Mouse (Mus musculus) right cerebral cortex, postnatal 10 days (tissue): Measurements from ENCODE around the gene Ep300.
A peak's percentile ranks its signal among the peaks of the same experiment; 100 is the strongest.
"Not testable (repeated sequence)": the region's sequence is repeated elsewhere in the genome, so short reads cannot be mapped to it uniquely, and the experiment has no call there.

Experiments used
- DNase-seq, 2 experiments: peaks; one replicate each; pipeline ENCODE4 v3.0.0; 2021; ENCODE audit warnings: low spot score in 2 of 2

The Ep300 gene

DNA sequence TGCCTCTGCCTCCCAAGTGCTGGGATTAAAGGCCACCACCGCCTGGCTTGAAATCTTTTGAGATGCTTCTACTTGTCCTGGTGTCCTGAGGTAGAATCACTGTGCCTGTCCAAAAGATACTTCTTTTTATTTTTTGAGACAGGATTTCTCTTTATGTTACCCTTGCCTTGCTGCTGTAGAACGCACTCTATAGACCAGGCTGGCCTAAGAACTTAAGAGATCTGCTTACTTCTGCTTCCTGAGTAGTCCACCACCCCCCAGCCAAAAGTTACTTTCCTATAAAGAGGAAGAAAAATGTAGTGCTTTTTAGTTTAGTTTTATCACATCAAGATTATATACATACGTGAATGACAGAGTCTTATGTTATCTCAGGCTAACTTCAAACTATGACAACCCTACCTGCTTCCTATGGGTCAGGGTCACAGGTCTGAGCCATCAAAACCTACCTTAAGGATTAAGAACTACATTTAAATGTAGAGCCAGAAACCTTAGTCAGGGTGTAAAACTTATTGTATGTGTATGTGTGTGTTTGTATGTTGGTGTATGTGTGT is 9.1 kb downstream of the Ep300 start:
- no peak for DNase-seq

DNA sequence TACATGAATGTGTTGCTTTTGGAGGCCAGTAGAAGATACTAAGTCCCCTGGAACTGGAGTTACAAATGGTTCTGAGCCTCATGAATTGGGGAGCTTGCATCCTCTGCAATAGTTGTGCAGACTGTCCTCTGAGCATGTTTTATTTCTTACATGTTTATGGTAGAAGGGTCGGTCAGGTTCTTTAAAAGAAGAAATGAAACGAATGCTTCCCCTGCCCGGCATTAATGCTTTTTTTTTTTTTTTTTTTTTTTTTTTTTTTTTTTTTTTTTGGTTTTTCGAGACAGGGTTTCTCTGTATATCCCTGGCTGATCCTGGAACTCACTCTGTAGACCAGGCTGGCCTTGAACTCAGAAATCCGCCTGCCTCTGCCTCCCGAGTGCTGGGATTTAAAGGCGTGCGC is 13.6 kb downstream of the Ep300 start:
- DNase-seq = not testable (repeated sequence)

DNA sequence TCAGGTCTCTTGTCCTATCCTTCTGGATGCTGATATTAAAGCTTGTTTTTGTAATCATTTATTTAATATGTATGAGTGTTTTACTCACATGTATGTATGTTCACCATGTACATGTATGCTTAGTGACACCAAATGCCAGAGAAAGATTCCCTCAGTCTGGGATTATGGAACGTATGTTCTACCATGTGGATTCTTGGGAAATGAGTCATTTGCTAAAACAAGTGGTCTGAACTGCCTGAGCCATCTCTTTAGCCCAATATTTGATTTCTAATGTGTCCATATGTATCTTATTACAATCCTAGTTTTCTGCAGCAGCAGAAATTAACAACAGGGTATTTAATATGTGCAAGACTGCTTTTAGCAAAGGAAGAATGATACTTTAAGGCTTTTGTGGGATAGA is 20.1 kb downstream of the Ep300 start:
- no peak for DNase-seq

DNA sequence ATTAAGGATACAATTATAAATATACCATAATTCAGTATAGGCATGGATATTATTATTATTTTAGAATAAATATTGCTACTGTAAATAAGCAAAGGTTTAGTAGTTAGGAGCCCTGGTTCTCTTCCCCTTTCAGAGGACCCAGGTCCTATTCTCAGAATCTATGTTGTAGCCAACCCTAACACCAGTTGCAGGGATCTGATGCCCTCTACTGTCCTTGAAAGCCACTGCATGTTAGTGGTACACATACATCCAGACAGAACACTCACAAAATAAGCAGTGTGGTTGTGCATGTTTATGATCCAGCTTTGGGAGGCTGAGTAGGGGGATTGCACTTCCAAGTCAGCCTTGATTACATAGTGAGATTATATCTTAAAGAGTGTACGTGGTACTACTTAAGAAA is 21.5 kb downstream of the Ep300 start:
- no peak for DNase-seq

DNA sequence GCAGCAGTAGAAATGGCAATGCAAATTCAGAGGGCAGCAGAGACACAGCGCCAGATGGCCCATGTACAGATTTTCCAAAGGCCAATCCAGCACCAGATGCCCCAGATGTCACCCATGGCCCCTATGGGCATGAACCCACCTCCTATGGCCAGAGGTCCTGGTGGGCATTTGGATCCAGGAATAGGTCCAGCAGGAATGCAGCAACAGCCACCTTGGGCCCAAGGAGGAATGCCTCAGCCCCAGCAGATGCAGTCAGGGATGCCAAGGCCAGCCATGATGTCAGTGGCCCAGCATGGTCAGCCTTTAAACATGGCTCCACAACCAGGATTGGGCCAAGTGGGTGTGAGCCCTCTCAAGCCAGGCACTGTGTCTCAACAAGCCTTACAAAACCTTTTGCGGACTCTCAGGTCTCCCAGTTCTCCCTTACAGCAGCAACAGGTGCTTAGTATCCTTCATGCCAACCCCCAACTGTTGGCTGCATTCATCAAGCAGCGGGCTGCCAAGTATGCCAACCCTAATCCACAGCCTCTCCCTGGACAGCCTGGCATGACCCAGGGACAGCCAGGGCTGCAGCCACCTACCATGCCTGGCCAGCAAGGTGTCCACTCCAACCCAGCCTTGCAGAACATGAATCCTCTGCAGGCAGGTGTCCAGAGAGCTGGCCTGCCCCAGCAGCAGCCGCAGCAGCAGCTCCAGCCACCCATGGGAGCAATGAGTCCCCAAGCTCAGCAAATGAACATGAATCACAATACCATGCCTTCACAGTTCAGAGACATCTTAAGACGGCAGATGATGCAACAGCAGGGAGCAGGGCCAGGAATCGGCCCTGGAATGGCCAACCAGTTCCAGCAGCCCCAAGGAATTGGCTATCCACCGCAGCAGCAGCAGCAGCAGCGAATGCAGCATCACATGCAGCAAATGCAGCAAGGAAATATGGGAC is 64.6 kb downstream of the Ep300 start:
- DNase-seq = no peak

DNA sequence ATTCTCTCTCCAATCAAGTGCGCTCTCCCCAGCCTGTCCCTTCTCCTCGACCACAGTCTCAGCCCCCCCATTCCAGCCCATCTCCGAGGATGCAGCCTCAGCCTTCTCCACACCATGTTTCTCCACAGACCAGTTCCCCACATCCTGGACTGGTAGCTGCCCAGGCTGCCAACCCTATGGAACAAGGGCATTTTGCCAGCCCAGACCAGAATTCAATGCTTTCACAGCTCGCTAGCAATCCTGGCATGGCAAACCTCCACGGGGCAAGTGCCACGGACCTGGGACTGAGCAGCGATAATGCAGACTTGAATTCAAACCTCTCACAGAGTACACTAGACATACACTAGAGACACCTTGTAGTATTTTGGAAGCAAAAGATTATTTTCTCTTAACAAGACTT is 65.5 kb downstream of the Ep300 start:
- peak in 1 of 2 experiments; percentile 39 for DNase-seq

DNA sequence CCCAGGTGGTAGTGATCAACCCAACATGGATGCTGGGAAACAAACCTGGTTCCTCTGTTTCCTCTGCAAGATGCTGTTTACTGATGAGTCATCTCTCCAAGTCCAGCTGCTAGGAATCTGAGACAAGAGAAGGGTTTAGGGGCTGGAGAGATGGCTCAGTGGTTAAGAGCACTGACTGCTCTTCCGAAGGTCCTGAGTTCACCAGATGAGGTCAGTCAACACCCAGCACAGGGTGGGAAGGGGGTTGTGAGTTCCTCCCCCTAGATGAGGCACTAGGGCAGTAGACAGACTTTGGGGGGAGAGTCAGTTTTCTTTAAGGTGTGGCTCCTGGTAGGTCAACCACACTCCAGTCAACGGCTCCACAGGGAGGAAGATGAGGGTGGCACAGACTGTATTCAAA is 76.5 kb downstream of the Ep300 start:
- DNase-seq = no peak

DNA sequence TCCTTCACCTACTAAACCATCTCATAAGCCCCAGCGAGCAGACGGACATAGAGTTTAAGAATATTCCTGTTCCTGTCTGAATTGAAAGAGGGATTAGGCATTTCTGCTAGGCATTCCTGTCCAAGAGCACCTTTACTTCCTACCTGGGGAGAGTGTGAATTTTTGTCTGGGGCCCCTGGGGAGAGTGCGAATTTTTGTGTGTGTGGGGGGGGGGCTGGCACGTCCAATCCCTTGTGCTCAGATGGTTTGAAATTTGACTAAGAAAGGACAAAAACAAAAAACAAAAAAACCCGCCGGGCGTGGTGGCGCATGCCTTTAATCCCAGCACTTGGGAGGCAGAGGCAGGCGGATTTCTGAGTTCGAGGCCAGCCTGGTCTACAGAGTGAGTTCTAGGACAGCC is 78.1 kb downstream of the Ep300 start:
- DNase-seq = no peak

DNA sequence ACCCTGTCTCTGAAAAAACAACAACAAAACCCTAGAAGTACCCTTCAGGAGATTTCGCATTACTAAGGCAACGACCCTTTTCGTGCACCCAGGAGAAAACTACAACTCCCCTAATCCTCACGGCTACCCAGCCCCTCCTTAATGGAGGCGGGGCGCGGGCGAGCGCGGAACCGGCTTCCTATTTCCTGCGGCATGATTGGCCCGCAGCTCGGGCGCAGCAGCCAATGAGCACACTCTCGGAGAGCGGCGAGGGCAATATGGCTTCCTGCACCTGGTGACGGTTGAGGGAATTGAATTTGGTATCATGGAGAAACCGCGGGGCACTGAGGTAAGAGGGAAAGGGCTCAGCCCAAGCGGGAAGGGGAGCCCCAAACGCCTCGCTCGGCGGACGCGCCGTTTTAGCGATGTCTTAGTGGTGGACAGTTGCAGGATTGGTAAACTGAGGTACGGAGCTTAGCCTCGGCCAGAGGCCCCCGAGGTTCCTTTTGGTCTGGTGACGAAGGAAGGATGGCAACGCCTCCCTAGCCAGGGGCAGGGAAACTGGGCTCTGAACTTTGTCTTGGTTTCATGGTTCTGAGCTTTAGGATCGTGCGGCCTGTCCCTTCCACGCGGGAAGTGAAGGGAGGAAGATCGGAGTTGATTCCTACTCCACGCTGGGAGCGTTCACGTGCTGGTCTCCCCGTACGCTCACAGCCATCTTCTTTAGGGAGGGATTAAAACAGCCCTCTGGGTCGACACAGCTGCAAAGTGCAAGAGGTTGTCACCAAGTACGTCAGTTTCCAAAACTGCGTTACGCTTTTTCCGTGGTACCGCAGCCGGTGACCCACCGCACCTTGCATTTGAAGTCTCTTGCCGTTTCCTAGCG is 78.8 kb downstream of the Ep300 start, which contains the start of gene L3mbtl2:
TSS of gene L3mbtl2 (plus strand) at position 193 of the 865 bp plus-strand sequence.
- peak; percentile 96 to 97 for DNase-seq

DNA sequence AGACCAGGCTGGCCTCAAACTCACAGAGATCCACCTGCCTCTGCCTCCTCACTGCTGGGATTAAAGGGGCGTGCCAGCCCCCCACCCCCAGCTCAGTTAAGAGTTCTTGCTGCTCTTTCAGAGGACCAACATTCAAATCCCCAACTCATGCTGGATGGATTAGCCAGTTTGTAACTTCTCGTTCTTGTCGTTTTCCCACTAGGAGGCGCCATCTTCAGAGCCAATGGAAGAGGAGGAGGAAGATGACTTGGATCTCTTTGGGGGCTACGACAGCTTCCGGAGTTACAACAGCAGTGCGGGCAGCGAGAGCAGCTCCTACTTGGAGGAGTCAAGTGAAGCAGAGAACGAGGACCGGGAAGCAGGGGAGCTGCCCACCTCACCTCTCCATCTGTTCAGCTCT is 81.8 kb downstream of the Ep300 start:
- DNase-seq = no peak

DNA sequence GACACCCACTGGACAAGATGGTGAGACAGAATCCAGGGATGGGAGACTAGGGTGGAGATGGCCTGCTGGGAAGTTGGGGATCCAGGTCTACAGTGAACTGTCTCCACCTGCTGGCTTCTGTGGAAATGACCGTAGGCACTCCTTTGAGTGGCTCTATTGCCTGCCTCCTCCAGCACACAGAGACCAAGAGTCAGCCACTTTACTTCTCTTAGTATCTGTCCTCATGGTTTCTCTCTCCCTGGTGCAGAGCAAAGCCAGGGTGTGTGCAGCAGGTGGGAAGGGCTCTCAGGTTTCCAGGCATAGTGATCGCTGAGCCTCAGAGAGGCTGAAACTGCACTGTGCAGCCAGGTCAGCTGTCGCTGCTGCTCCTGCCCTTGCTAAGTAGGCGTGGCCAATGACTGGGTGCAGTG is 85.1 kb downstream of the Ep300 start:
- peak; percentile 54 to 58 for DNase-seq

DNA sequence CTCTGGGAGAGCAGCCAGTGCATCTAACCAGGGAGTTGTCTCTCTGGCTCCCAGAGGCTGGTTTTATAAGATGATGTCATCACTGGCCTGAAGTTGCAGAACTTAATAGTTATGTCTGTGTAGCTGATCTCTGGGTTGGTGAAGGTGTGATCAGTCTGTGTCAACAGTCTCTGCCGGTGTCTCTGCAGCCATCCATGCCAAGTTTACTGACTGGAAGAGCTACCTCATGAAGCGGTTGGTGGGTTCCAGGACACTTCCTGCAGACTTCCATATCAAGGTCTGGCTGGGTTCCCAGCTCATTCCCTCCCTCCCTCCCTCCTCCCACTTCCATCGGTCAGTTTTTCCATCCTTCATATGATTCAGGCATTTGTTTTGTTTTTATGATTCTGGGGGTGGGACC is 91.5 kb downstream of the Ep300 start:
- no peak for DNase-seq

DNA sequence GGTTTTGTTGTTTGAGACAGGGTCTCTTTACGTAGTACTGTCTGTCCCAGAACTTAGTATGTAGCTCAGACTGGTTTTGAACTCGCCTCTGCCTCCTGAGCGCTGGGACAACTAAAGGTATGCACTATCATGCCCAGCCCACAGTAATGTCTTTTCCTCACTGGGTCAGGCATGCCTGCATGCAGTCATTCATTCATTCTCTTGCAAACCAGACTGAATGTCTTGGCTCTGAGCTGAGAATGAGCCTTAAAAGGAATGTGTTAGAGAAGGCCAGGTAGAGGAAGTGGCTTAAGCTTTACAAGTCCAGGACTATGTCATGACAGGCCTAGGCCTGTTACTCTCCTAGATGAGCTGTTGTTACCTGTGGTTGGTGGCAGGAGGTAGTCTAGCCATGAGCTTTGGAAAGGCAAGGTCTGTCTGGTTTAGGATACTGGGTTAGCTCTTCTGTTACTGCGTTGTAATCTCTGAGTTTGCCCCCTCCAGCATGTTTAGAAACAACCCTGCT is 95.2 kb downstream of the Ep300 start:
- DNase-seq = no peak

DNA sequence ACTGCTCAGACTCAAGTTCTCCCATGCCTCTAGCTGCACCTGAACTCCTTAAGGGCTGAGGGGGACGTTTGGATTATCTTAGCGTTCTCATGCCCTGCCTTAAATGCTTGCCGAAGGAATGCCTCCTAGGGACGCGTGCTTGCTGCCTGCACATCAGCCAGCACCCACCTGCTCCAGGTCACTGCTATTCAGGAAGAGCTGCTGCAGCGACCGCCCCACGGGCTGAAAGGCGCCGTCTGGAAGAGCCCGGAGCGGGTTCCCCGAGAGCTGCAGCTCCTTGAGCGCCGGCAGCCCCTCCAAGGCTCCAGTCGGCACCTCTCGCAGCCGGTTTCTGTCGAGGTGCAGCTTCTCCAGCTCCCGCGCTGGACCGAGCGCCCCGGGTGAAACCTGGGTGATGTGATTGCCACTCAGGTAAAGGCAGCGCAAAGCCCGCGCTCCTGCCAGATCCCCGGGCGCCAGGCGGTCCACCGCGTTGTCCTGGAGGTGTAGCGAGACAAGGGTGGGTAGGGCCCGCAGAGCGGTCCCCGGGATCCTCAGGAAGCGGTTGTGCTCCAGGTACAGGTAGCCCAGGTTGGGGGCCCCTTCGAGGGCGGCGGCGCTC is 108.3 kb downstream of the Ep300 start:
- DNase-seq = peak in 1 of 2 experiments; percentile 52

DNA sequence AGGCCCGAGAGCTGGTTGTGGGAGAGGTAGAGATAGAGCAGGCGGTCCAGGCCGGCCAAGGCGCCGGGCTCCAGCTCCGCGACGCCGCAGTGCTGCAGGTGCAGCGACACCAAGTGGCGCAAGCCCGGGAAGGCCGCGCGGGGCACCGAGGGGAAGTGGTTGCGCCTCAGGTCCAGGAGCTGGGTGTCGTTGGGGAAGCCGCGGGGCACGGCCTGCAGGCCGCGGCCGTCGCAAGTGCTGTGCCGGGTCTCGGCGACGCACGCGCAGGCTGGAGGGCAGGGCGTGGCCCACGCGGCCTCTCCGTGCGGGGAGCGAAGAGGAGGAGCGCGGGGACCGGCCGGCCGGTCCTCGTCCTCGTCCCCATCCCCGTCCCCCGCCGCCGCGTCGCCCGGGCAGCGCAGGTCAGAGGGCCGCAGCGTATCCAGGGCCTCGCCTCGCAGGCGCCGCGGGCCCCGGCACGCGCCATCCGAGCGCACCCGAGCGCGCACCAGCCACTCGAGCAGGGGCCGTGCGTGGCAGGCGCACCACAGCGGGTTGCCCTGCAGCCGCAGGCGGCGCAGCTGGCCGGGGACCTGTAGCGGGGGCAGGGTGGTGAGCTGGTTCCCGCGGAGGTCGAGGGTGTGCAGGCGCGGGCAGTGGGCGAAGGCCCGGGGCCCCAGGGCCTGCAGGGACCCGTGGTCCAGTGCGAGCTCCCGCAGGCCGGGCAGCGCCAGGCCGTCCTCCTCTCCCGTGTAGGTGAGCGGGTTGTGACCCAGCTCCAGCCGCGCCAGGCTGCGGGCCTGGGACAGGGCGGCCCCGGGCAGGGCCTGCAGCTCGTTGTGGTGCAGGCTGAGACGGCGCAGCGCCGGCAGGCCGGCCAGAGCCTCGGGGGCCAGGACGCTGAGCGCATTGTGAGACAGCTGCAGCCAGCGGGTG is 109.1 kb downstream of the Ep300 start:
- DNase-seq = peak; percentile 83 to 86

DNA sequence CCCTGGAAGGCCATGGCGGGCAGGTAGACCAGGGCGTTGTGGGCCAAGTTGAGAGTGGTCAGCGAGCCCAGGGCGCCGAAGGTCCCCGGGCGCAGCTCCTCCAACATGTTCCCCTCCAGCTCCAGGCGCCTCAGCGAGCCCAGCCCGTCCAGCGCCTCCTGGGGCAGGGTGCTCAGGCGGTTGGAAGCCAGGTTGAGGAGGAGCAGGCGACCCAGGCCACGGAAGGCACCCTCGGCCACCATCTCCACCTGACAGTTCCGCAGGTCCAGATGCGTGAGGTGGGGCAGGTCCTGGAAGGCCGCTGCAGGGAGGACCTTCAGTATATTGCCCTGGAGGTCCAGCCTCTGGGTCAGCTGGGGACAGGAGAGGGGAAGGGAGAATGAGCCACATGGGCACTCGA is 109.7 kb downstream of the Ep300 start:
- DNase-seq = no peak

DNA sequence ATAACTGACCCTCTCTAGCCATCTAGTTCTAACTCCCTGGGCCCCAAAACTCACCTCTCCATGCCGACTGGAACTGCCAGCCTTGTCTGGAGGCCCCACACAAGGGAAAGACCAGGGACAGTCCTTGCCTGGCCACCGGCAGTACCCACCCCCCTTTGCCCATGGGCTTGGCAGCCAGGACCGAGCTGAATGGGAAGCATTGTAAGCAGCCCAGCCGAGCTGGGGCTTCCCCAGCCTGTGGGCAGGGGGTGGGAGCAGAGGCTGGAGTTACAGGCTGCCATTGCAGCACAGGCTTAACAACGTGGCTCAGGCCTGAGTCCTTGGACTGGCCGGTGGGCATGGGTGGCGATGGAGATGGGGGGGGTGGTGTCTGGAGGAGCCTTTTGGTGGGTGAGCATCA is 112.0 kb downstream of the Ep300 start, which contains the start of gene Chadl:
TSS of gene Chadl (minus strand) at position 113 of the 400 bp plus-strand sequence.
- peak; percentile 82 to 84 for DNase-seq

DNA sequence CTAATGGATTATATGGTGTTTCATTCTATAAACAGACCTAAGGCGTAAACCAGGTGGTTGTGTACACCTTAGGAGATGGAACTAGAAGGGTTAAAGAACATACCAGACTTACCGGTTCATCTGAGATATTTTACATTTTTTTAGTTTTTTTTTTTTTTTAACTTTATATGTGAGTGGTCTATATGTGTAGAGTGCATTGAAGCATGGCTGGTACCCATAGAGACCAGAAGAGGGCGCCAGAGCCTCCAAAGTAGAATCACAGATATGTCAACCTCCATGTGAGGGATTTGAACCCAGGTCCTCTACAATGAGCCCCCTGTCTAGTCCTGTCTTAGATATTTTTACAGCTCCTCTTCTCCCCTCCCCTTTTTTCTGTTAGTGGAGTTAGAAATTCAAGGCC is 112.7 kb downstream of the Ep300 start:
- peak in 1 of 2 experiments; percentile 44 for DNase-seq

DNA sequence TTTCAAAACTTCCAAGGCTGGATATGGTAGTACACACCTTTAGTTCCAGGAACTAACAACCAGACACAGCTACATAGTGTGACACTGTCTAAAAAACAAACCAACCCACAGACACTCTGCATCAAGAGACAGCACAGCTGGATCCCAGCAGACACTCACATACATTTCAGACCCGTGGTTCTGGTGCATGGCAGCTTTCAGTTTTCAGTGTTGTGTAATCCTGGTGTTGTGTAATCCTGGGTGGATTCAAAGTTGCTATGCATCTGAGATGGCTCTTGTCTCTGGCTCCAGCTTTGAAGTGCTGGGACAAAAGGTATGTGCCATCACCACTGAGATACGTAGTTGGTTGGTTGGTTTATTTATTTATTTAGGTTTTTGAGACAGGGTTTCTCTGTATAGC is 113.4 kb downstream of the Ep300 start:
- no peak for DNase-seq

DNA sequence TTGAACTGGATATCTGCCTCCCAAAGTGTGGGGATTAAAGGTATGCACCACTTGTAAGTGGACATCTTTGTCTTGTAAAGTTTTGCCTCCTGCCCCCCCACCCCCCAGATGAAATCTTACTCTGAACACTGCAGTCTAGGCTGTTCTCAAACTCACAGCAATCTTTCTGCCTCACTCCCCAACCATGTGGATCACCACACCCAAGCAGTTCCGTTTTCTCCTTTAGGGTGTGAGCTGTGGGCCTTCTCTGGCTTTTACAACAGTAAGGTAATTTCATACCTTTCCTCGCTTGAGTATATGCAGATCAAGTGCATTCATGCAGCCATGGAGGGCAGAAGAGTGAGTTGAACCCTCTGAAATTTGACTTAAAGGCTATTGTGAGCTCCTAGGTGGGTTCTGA is 115.0 kb downstream of the Ep300 start:
- no peak for DNase-seq
